Mouse (Mus musculus) heart, postnatal 4 days (tissue): ENCODE measurements around the gene Ift27. TPM values are rescaled to one million over a fixed set of nuclear protein-coding genes. Genes with fewer than 3 reads are reported as not detected.
A peak's percentile ranks its signal among the peaks of the same experiment; 100 is the strongest.

Source experiments
- DNase-seq: peaks from one replicate; pipeline ENCODE4 v3.0.0; 2021
- total RNA-seq, 2 experiments: library from RNA; stranded (reverse); gene quantifications; 2 replicates each; pipeline ENCODE4 v1.2.3; 2021

Ift27 gene
- total RNA-seq, 2 experiments from 2014 or later = 16.5 to 18.6 TPM

DNA sequence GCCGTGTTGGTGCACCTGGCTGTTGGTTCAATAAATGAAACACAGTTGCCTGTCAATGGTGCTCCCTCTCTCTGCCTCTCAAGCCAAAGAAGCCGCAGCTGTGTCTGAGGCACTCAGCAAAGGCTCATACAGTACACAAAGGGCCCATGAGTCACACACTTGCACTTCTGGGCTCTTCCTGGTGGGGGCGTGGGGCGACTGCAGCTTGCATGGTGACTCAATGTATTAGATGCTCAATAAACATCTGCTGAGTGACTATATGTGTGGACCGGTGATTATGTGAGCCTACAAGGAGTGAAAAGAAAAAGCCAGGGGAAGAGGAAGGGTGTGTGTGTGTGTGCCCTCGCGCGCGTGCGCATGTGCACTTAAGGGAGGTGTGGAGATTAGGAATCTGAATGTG lies 2.3 kb downstream of the Ift27 start:
- DNase-seq = no peak

DNA sequence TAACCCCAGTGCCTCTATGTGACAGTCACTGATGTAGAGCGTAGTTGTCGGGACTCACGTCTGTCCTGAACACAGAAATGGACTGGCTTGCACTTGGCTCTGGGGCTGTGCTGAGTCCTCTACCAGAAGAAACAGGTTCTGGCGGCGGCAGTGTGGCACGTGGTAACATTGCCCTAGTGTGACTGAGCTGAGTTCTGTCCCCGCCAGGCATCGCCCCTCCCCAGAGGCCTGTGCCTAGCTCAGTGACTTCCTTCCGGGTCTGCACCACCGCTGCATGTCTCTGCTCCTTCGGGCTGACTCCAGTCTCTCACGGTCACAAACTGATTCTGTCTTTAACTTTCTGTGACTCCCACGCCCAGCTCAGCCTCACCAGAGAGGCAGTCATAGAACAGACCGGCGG lies 3.2 kb downstream of the Ift27 start:
- no peak for DNase-seq

DNA sequence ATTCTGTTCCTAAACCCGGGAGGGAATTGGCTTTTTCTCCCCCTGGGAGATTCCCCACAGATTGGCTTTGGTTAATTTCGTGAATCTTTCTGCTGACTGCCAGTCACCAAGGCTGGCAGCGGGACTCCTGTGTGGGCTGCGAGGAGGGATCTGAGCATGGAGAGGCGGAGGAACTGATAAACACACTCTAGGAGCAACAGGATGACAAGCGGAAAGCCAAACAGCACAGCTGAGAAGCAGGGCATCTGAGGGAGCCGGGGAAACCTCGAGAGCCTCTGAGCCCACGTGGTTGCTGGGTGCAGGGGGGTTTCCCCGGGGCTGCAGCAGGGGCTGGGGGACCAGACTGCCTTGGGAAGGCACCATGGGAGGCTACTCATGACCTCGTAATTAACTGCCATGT lies 4.3 kb downstream of the Ift27 start:
- no peak for DNase-seq

DNA sequence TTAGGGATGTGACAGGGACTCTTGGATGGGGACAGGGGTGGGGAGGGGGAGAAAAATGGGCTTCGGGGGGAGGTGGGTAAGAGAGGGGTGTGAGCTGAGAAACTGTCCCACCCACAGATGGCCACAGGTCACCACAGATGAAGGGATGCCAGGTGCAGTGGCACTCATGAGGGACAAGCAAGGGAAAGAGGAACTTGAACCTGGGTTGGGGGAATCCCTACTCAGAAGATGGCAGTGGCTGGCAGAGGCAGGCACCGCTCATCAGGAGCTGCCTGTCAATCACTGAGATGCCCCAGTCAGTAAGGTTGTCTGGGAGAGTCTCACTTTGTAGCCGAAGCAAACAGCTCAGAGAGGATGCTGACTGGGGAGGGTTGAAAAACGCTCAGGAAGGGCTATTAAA lies 8.6 kb downstream of the Ift27 start:
- no peak for DNase-seq

DNA sequence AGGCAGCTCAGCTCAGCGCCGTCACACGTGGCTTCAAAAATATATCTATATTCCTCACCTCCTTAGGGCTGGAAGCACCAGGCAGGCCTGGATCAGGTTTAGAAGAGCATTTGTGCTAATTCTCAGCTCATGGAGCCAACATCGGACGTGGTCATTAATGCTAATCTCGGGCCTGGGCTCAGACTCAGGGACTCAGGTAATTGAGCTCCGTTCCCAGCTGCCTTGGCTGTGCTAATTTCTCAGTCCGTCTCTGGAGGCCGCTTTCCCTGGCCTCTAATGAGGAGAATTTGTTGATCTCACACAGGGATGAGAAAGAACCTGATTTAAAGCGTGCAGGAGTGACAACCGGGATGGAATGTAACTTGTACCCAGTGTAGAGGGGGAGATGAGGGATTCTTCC lies 9.4 kb downstream of the Ift27 start:
- DNase-seq = no peak

DNA sequence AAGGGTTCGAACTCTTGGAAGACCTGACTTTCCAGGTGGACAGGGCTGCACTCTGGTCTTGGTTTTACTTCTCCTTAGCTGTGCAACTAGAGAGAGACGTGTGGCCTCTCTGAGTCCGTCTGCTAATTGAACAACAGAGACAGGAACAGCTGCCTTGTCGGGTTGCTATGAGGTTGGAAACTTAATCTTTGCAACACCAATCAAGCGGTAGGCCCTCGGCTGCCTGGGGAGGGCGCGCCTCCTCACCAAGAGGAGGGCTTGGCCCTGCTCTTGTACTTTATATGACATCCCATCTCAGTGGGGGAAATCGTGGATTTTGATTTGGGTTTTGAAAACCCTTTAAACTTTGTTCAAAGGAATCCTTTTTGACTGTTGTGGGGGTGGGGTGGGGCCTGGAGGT lies 12.0 kb downstream of the Ift27 start:
- no peak for DNase-seq

DNA sequence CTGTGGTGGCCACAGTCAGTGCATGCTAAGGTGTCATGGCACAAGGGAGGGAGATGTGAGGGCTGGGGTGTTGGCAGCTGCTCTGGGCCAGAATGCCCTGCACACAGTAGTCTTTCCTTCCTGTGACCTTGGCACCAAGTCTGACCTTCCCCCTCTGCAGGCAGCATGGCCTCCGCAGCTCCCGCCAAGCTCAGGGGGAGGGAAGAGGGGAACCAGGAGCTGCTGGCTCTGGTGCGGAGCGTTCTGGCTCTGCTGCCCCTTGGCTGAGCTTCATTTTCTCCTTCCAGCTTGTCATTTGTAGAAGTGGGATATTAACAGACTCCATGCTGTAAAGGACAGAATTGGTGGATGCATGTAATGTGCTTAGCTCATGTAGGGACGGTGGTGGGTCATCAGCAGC lies 15.6 kb downstream of the Ift27 start:
- DNase-seq = no peak

DNA sequence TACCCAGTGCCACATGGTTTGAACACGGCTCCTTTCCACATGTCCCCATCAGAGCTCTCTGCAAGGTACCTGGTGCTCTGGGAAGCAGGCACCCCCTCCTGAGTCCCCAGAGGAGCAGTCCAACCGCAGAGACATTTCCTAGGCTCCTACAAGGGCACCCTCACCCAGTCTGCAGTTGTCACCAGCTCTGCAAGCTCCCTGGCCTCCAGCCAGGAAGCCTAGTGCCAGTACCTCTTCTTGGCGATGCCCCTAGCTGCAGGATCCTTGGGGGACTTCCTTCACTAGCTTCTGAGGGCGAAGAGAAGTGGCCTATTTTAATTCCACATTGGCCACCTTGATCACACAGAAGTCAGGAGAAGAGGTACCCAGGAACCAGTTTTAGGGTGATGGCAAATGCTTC lies 16.1 kb downstream of the Ift27 start:
- DNase-seq = no peak

DNA sequence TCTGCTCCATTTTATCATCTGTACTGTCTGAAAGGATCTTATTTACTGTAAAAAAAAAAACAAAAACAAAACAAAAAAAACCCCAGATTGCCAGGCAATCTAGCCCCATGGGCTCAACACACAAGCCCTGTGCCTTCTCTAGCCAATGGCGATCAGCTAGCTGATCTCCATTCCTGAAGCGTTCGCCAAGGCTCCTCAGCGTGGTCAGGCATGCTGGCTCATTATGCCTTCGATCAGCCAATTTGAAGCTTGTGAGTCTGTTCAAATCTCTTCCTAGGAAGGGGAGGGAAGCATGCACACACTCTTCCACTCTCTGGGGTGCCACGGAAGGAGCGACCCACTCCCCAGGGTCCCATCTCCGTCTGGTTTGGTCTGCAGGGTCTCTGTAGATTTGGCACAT lies 16.6 kb downstream of the Ift27 start:
- DNase-seq = no peak

DNA sequence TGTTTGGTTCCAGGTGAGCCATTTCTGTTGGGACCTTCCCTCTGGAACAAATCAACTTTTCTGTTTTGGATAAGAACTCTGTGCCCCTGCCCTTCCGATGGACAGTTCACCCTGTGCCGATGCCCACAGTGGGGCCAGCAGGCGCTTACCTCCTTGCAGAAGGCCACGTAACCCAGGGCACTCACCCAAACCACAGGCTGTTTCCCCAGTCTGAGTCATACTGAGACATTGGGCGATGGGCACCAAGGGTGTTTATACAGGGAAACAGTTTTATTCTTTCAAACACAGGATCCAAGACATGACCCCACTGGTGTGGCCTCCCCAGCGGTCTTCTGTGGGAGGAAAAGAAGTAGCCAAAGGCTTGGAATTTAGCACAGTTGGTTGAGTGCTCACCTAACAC lies 18.5 kb downstream of the Ift27 start:
- no peak for DNase-seq

DNA sequence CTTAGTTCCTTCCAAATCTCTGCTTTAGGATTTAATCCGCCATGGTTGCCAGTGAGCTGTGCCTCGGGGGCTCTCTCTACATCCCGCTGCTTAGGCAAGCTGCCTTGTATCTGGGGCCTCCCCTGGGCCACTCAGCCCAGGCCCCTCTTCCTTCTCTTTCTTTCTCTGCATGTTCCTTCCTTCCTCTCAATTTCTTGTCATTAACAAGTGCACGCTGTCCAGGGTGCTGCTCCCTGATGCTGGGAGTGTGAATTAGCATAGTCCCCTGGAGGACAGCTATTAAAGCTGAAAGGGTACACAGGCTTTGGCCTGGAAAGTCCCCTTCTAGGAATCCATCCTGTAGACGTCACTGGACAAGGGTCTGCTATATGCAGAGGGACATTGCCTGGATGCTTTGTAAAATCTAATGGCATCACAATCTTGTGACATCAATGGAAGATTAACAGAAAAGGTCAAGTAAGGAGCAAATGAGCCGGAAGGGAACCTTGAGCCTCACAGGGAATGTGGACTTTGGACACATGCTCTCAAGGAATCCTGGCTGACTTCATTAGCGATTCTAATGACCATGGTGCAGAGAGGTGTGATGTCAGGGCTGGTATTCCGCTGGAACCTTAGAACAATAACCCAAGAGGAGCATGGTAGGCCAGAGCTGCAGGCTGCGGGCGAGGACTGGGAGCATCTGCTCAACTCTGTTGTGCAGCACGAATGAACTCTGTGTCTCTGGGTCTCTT lies 20.7 kb downstream of the Ift27 start:
- DNase-seq = no peak

DNA sequence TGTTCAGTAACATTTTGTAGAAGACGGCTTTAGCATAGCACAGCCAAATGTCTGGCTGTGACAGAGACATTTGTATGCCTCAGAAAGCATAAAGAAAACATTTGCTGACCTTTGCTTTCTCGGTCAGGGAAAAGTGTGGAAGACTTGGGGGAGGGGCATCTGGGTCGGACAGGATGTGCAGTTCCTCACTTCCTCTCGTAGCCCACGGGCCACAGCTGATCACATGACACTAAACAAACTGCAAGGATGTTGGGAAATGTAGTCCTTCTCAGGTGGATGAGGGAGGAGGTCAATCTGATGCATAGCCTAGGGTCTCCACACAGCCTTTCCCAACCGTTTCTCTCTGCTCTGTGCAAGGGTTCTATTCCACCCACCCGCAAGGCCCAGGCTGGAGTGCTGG lies 25.3 kb downstream of the Ift27 start:
- no peak for DNase-seq

DNA sequence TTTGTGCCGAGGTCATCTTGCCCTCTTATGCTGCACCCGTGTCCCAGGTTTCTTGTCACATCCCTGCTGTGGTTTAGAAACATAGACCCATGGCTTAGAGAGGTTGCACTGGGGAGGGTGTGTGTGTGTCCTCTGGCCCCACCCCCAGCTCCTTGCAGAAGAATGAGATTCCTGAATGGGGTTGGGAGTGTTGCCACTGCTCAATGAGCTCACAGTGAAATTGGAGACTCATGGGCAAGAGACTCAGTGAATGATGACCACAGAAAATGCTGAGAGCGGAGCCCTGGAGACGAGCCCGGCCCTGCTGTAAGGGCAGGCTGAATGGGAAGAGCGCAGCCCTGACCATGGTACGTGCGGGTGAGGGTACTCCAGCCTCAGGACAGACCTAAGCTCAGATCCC lies 33.7 kb downstream of the Ift27 start:
- no peak for DNase-seq

DNA sequence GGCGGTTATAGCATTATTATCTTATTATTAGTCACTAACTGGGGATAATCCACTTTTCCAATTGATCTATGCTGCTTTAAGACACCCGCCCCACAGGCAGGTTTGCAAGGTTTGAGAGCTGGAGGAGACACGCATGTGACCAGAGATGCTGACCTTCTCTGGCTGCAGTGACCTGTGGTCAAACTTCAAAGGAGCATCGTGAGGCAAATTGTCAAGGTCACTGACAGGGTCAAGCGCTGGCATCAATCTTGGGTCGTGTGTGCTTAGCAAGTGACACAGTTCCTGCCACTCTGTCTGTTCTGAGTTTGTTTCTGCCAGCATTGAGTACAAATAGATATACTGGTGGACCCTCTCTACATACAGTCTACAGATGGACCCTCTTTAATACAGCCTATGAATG lies 39.3 kb downstream of the Ift27 start:
- DNase-seq = no peak

DNA sequence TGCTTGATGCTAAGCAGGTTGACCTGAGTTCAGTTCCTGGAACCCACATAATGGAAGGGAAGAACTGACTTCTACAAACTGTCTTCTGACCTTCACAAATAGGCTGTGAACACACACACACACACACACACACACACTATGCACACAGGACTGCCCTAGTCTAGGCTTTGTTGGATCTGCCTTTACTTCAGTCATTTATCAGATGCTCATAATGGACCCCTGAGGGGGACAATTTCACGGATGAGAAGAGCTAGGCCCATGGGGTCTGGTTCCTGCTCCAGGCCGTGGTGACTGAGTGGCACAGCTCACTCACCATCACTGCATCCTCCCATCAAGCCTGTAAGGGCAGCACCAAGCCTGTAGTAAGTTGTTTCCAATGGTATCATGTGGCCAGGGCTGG lies 40.5 kb downstream of the Ift27 start:
- DNase-seq = no peak

DNA sequence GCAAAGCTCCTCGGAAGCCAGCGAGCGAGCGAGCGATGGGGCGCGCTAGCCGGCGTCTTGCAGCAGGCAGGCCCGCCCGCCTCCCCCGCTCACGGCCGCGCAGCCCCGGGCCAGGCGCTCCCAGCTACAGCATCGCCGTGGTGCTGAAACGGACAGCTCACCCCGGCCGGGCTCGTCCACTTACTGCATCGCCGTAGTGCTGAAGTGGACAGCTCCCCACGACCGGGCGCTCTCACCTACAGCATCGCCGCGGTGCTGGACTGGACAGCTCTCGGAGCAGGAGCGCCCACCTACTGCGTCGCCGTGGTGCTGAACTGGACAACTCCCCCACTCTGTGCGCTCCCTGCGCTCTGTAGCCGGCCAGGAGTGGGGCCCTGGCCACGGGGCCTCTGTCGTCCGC lies 54.2 kb downstream of the Ift27 start, which contains the start of gene Cacng2:
Cacng2 (minus strand) TSS at position 325 of the 400 bp plus-strand sequence.
- peak; percentile 100 for DNase-seq

DNA sequence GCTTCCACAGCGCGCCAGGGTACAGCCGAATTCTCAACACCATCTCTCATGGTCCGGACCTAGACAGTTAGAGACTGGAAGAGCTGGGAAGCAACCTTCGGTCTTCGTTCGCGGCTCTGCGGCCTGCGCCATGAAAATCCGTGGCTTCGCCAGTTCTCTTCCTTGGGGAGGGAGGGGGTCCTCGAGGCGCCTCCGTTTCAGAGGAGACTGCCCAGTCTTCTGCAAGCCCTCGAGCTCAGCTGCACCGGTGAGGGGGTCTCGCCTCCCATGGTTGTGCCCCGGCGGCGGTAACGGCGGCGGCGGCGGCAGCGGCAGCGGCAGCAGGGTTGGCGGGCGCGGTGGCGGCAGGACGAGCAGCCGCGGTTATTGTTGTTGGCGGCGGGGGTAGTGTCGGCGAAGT lies 54.7 kb downstream of the Ift27 start:
- no peak for DNase-seq

DNA sequence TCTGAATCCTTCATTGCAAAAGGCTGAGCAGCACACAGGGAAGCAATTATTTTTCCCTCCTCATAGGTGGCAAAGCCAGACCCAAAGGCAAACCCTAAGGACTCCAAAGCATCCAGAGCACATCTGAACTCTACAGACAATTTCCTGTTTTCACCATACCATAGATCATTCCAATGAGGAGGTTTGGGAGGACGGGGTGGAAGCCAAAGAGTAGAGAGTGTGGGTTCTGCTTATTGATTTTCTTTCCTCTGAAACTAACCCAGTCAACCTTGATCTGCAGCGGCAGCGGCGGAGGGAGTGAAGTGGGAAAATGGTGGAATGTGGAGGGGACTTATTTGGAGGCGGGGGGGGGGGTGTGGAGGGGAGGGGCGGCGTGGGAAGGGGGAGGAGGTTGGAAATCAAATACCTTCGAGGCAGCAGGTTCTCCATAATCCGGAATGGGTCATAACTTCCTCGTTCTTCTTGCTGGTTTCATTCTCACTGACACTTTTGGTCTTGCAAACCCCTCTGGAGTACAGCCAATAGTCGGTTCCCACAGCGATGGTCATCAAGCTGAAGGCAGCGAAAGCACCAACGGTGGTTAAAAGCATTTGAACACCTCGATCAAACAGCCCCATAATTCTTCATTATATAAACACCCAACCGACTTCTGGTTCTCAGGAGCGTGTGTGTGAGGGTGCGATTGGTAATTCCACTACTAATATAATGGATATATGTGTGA lies 55.5 kb downstream of the Ift27 start:
- no peak for DNase-seq

DNA sequence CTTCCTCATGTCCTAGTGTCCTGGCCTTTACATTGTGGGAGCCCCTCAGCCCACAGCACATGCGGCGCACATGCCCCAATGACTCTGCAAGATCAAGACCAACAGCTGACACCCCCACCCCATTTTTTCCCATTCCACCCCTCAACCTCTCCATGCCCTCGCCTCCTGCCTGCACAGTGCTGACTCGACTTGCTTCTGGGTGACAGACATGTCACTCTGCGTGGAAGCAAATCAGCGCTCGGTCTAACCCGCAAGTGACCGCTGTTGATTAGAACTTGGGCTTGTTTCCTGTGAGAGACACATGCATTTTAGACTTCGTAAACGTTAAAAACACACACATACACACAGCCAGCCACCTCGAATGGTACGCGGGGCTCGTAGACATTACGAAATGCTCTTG lies 56.2 kb downstream of the Ift27 start:
- no peak for DNase-seq

DNA sequence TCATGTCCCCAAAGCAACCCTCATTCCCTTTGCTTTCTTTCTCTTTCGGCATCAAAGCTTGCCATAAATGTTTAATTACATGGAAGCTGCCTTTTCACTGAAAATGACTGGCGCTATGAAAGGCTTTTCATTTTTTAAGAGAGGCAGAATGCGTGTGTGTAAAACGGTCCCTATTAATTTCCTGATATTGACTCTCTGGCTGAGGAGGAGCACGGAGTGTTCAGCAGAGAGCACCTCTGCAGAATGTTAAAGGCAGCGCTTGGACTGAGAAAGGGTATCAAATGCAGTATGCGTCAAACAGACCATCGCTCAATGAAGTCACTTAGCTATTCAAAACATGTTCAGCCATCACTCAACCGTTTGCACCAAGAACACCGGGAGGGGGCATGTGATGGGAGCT lies 57.0 kb downstream of the Ift27 start:
- DNase-seq = no peak

DNA sequence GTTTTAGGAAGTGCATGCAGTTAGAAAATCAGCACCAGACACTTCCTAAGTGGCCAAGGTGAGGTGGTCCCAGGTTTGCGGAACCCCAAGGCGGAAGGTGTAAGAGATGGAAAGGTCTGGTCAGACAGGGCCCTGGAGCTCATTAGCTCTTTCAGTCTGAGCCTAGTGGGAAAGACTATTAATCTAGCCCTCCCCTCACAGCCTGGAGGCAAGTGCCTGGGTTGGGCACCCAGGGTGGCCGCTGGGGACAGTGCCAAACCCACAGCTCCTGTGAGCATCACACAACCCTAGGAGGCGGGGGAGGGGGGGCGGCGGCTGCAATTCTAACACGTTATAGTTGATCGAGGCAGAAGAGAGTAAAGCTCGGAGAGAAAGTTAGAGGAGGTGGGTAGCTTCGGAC lies 57.7 kb downstream of the Ift27 start:
- DNase-seq = no peak
